Mouse (Mus musculus) c-Kit-positive CD71-positive TER-119-negative erythroid progenitor cells, embryonic 14.5 days (primary cell): ENCODE measurements around the gene Gm28038.

Experiments
- DNase-seq: peaks from one replicate; pipeline ENCODE4 v3.0.0-alpha.2; 2013; ENCODE audit warnings: low read depth

Gene Gm28038

GRCm38 (mm10) chr2:30345971-30346676, 65.3 kb downstream of the Gm28038 start:
- DNase-seq = no peak

GRCm38 (mm10) chr2:30349196-30349595, 68.4 kb downstream of the Gm28038 start:
- no peak for DNase-seq
